Mouse (Mus musculus): ENCODE measurements around the gene AY074887.

DNA sequence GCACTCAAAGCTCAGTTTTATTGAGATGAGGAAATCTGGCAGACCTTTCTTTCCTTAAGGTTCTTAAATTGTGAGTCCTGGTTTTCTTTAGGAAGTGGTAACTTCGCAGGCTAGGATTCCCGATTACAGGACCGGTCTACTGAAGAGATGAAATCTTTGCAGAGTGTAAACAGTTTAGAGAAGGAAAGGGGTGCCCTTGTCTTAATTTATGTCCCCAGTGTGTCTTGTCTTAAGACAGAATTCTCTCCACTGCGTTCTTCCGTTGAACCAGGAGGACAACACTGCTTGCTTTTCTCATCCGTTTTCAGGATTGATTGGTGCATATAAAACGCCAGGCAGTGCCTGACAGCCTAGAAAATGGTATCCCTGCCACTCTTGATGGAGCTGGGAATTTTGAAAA lies 31.6 kb upstream of the AY074887 start:
- no peak for TF ChIP-seq CTCF (IDR thresholded peaks at IDR 0.05; ENCODE audit: insufficient read depth, low read depth, low read length)
- TF ChIP-seq POLR2A (IDR thresholded peaks at IDR 0.05; ENCODE audit: insufficient read depth, low read depth, low read length) = no peak
